Mouse (Mus musculus) cerebellum, adult 2 months (tissue): ENCODE results near the gene Psmb5. TPM values are rescaled to one million over a fixed set of nuclear protein-coding genes. Genes with fewer than 3 reads are reported as not detected.

Experiments used
- DNase-seq, 2 experiments: peaks; one replicate each; pipeline ENCODE4 v3.0.0; 2021
- H3K27ac ChIP-seq: fragments of 200-500 bp; 2 replicates; pipeline ENCODE4 v1.5.1; 2012; ENCODE audit warnings: low read length, control low read depth, inconsistent platforms; ENCODE audit not compliant: insufficient read depth
- H3K27me3 ChIP-seq: fragments of 200-500 bp; 2 replicates; pipeline ENCODE4 v1.6.1; 2012; ENCODE audit warnings: inconsistent platforms, mild to moderate bottlenecking, low read length, moderate library complexity; ENCODE audit not compliant: control insufficient read depth, insufficient read depth
- H3K4me1 ChIP-seq: fragments of 200-500 bp; 2 replicates; pipeline ENCODE4 v1.6.1; 2011; ENCODE audit warnings: low read length; ENCODE audit not compliant: control insufficient read depth, insufficient read depth
- H3K4me3 ChIP-seq: fragments of 200-500 bp; replicated peaks from 2 replicates; pipeline ENCODE3; 2011; ENCODE audit warnings: mild to moderate bottlenecking, low read depth, low read length, control low read depth; ENCODE audit not compliant: insufficient read depth
- CTCF ChIP-seq: fragments of 200-500 bp; IDR thresholded peaks from 2 replicates; pipeline ENCODE4 v1.5.1; 2011; ENCODE audit warnings: low read depth, mild to moderate bottlenecking, control low read depth, low read length, moderate library complexity, borderline replicate concordance; ENCODE audit not compliant: insufficient read depth
- POLR2A ChIP-seq: fragments of 200-500 bp; IDR thresholded peaks from 2 replicates; pipeline ENCODE4 v1.6.1; 2011; ENCODE audit warnings: low read length, control low read depth, borderline replicate concordance; ENCODE audit not compliant: insufficient read depth
- WGBS: fragments of 180-500 bp; shearing (Covaris S2); methylation state at CpG from one replicate; pipeline ENCODE4 v1.1.7; 2018; 5-methylcytosine and 5-hydroxymethylcytosine counted together
- polyA plus RNA-seq: library from polyadenylated mRNA; depleted of rRNA; stranded (reverse); fragments of >200 nt; gene quantifications from 2 replicates; pipeline ENCODE4 v1.2.3, GENCODE M21; 2012

The Psmb5 gene
- polyA plus RNA-seq, 1 experiment = 221 TPM

GRCm38 (mm10) chr14:54609245-54609644 is 8.6 kb downstream of the Psmb5 start:
- DNase-seq = no peak
- no peaks in the 10 kb centered on the region for H3K4me1 ChIP-seq
- H3K4me3 ChIP-seq = no peak overlapping the region
- H3K27me3 ChIP-seq = no peaks in the 10 kb centered on the region
- TF ChIP-seq POLR2A (no peak), CTCF (no peak)
- no peak overlapping the region for H3K27ac ChIP-seq
- 71% methylated on average over 4 of the region's 4 CpGs for WGBS

DNA sequence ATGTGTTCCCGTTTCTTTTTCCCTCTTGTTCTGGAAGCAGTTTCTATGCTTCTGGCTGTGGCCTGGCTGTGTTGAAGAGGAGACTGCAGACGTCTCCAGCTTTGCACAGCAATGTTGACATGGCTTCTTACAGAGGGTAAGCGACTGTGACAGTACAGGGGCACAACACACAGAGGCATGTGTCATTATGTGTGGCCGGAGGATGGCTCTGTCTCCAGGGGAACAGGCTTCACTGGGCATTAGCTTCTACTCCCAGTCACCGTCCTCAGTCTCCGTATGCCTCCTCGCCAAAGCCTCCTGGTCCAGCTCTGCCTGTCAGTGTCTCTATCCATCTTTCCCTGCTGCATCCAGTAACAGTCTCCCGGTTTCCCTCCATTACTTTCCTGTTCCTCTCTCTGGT is 10.6 kb downstream of the Psmb5 start:
- no peak overlapping the region for H3K4me3 ChIP-seq
- H3K27ac ChIP-seq = no peak overlapping the region
- no peak for DNase-seq
- TF ChIP-seq CTCF = no peak
- TF ChIP-seq POLR2A = no peak
- no peaks in the 10 kb centered on the region for H3K27me3 ChIP-seq
- 0 out of 2 replicates have a peak, but pooled peaks cover 4% of the 10 kb centered on the region for H3K4me1 ChIP-seq
- 34% methylated on average over 8 of the region's 8 CpGs for WGBS

GRCm38 (mm10) chr14:54605752-54606321 is 12.0 kb downstream of the Psmb5 start, which contains the start of gene 4931414P19Rik:
TSS of gene 4931414P19Rik (minus strand) at chr14:54605993.
- peak; percentile 83 for DNase-seq
- Histone ChIP-seq H3K27me3 (no peaks in the 10 kb centered on the region), H3K27ac (peak within 1 kb of the TSS; percentile 55; the same call in 1 of the 2 replicates), H3K4me1 (0 out of 2 replicates have a peak, but pooled peaks cover 4% of the 10 kb centered on the region), H3K4me3 (peak within 1 kb of the TSS; percentile 99)
- no peak for TF ChIP-seq CTCF
- TF ChIP-seq POLR2A = peak; percentile 40; the same call in 1 of the 2 replicates
- 2% methylated on average over 38 of the region's 39 CpGs for WGBS

DNA sequence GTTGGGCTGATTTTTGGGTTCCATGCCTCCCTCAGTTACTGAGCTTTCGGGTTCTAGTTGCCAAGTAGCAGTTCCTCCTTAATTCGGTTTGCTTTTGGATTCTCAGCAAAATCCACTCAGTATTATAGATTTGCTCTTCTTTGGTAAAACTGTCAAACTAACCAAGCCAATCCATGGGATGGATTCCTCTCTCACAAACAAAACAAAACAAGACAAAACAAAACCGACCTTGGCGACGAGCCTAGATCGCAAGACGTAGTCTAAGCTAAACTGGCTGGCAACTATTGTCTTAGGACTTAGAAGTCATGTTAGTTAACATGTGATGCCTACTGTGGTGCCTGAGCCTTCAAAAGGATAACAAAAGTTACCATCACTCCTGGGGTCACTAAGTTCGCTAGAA is 14.1 kb downstream of the Psmb5 start:
- peak overlapping the region; percentile 93 for H3K27ac ChIP-seq
- TF ChIP-seq CTCF (no peak), POLR2A (no peak)
- no peak for DNase-seq

GRCm38 (mm10) chr14:54603038-54603654 is 14.7 kb downstream of the Psmb5 start:
- Histone ChIP-seq H3K4me3 (peak overlapping the region; percentile 71), H3K4me1 (0 out of 2 replicates have a peak, but pooled peaks cover 4% of the 10 kb centered on the region), H3K27me3 (no peaks in the 10 kb centered on the region), H3K27ac (peak overlapping the region; percentile 95)
- TF ChIP-seq CTCF = no peak
- peak; percentile 92 for TF ChIP-seq POLR2A
- DNase-seq = peak; percentile 96 to 98
- under 1% methylated on average over 46 of the region's 46 CpGs for WGBS

More for the DNA sequence above, 14.1 kb downstream of the Psmb5 start:
- Histone ChIP-seq H3K4me1 (0 out of 2 replicates have a peak, but pooled peaks cover 4% of the 10 kb centered on the region), H3K4me3 (peak overlapping the region; percentile 61), H3K27me3 (no peaks in the 10 kb centered on the region)
- 71% methylated on average over 8 of the region's 8 CpGs for WGBS

DNA sequence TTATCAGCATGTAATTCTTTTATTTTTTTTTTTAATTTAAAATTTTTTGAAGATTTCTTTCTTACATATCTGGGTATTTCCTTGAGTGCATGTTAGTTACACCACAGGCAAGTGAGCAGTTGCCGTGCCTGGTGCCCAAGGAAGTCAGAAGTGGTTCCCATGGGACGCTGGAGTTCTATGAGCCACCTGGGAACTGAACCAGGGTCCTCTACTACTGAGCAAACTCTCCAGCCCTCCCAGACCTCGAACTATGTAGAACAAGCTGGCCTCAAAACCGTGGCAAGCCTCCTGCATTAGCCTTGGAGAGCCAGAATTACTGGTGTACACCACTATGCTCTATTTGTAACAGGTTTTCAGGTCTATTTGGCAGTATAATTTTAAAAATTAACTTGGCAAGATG is 15.2 kb downstream of the Psmb5 start:
- Histone ChIP-seq H3K27ac (no peak overlapping the region), H3K4me1 (0 out of 2 replicates have a peak, but pooled peaks cover 4% of the 10 kb centered on the region), H3K4me3 (peak overlapping the region; percentile 71), H3K27me3 (no peaks in the 10 kb centered on the region)
- 28% methylated on average over 4 of the region's 4 CpGs for WGBS
- peak in 1 of 2 experiments; percentile 47 for DNase-seq
- TF ChIP-seq CTCF = no peak
- no peak for TF ChIP-seq POLR2A

DNA sequence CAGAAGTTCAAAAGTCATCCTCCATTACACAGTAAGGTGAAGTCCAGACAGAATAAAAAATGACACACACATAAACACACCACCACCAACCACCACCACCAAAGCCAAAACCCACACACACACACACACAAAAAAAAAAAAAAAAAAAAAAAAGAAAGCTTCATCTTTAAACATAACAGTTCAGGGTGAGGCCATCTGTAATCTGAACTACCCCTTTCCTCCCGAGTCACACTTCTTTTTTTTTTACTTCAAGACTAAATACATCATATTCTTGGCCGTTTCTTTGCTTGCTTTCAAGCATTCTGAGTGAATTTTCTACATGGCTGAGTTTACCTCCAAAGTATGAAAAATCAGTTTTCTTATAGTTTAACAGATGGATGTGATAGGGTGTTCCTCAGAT is 16.2 kb downstream of the Psmb5 start:
- 89% methylated on average over 2 of the region's 2 CpGs for WGBS
- no peak for TF ChIP-seq POLR2A
- no peak for TF ChIP-seq CTCF
- no peak overlapping the region for H3K4me3 ChIP-seq

GRCm38 (mm10) chr14:54597084-54597483 is 20.7 kb downstream of the Psmb5 start:
- no peak for DNase-seq
- Histone ChIP-seq H3K4me1 (no peaks in the 10 kb centered on the region; the same call in 1 of the 2 replicates), H3K27ac (no peak overlapping the region), H3K4me3 (no peak overlapping the region), H3K27me3 (no peaks in the 10 kb centered on the region)
- TF ChIP-seq CTCF = peak; percentile 52; the same call in 1 of the 2 replicates
- TF ChIP-seq POLR2A = no peak
- 82% methylated on average over 7 of the region's 7 CpGs for WGBS

More for the DNA sequence above, 16.2 kb downstream of the Psmb5 start:
- Histone ChIP-seq H3K4me1 (0 out of 2 replicates have a peak, but pooled peaks cover 4% of the 10 kb centered on the region), H3K27ac (no peak overlapping the region), H3K27me3 (no peaks in the 10 kb centered on the region)
- no peak for DNase-seq
